Mouse (Mus musculus) subcutaneous adipose tissue, adult 2 months (tissue): ENCODE measurements around the gene Trir. TPM values are rescaled to one million over a fixed set of nuclear protein-coding genes. Genes with fewer than 3 reads are reported as not detected.

Experiments used
- polyA plus RNA-seq: library from polyadenylated mRNA; depleted of rRNA; stranded (reverse); fragments of >200 nt; gene quantifications from 2 replicates; pipeline ENCODE4 v1.2.3, GENCODE M21; 2012; ENCODE audit warnings: low replicate concordance; rRNA removed

Gene Trir
- polyA plus RNA-seq, result 61.2 and 143 TPM in 2 replicates

GRCm38 (mm10) chr8:85026670-85027515 lies at the start of gene Trir:
Trir (plus strand) TSS chr8:85026823.

GRCm38 (mm10) chr8:84978248-84978940 lies 48.2 kb upstream of the Trir start, which contains the start of gene Junb:
Junb (minus strand) TSS chr8:84978718.

GRCm38 (mm10) chr8:84990349-84990748 lies 36.3 kb upstream of the Trir start, which contains the start of gene Hook2:
Hook2 (plus strand) TSS chr8:84990603.

GRCm38 (mm10) chr8:85014431-85014830 lies 12.2 kb upstream of the Trir start, which contains the start of gene Best2:
Best2 (minus strand) TSS chr8:85014531.

GRCm38 (mm10) chr8:85025098-85025932 lies 1.3 kb upstream of the Trir start, which contains the start of gene Asna1:
Asna1 (minus strand) TSS chr8:85025281.

GRCm38 (mm10) chr8:85036718-85037365 lies 10.2 kb downstream of the Trir start, which contains the start of gene Tnpo2:
Tnpo2 (plus strand) TSS chr8:85036915.

GRCm38 (mm10) chr8:85059879-85060616 lies 33.4 kb downstream of the Trir start, which contains the start of gene Fbxw9:
Fbxw9 (plus strand) TSS chr8:85060055.

GRCm38 (mm10) chr8:85067982-85068381 lies 41.4 kb downstream of the Trir start, which contains the start of gene Gm5741:
Gm5741 (minus strand) TSS chr8:85067982.

GRCm38 (mm10) chr8:85071514-85072281 lies 45.1 kb downstream of the Trir start, which contains the start of gene Dhps:
Dhps (plus strand) TSS chr8:85071757.

Other genes starting within 250 kb of the Trir start
- 59.3 and 122 TPM in 2 replicates for gene Nfix, start 226.5 kb upstream of the Trir start, polyA plus RNA-seq
- gene Dand5, start 204.0 kb upstream of the Trir start, polyA plus RNA-seq, result 4.0 TPM in 2 replicates
- gene Gadd45gip1, start 195.3 kb upstream of the Trir start, polyA plus RNA-seq, result 10.2 and 33.6 TPM in 2 replicates
- gene Rad23a, start 186.2 kb upstream of the Trir start, polyA plus RNA-seq, result 104 and 105 TPM in 2 replicates
- gene Calr, start 179.9 kb upstream of the Trir start, polyA plus RNA-seq, result 216 and 341 TPM in 2 replicates
- gene Farsa, start 169.8 kb upstream of the Trir start, polyA plus RNA-seq, result 43.3 and 77.7 TPM in 2 replicates
- 1.1 and 2.7 TPM in 2 replicates for gene Syce2, start 154.7 kb upstream of the Trir start, polyA plus RNA-seq
- gene Gcdh, start 132.9 kb upstream of the Trir start, polyA plus RNA-seq, result 87.4 and 112 TPM in 2 replicates
- gene Klf1, start 124.9 kb upstream of the Trir start, polyA plus RNA-seq, result 0.22 and 0.30 TPM in 2 replicates
- gene Dnase2a, start 118.3 kb upstream of the Trir start, polyA plus RNA-seq, result 29.4 and 31.5 TPM in 2 replicates
- gene Mast1, start 89.5 kb upstream of the Trir start, polyA plus RNA-seq, result 0.03 and 0.10 TPM in 2 replicates
- not detected in 2 replicates for gene Rtbdn, start 79.8 kb upstream of the Trir start, polyA plus RNA-seq
- not detected in 2 replicates for gene Gm49661, start 57.4 kb upstream of the Trir start, polyA plus RNA-seq
- 246 and 252 TPM in 2 replicates for gene Prdx2, start 57.2 kb upstream of the Trir start, polyA plus RNA-seq
- gene Rnaseh2a, start 57.1 kb upstream of the Trir start, polyA plus RNA-seq, result 38.6 and 47.8 TPM in 2 replicates
- 35.0 and 39.1 TPM in 2 replicates for gene Junb, start 48.1 kb upstream of the Trir start, polyA plus RNA-seq
- 2.5 and 10.6 TPM in 2 replicates for gene Hook2, start 36.2 kb upstream of the Trir start, polyA plus RNA-seq
- not detected in 2 replicates for gene Best2, start 12.3 kb upstream of the Trir start, polyA plus RNA-seq
- 184 and 205 TPM in 2 replicates for gene Asna1, start 1.5 kb upstream of the Trir start, polyA plus RNA-seq
- 74.9 and 104 TPM in 2 replicates for gene Tnpo2, start 10.1 kb downstream of the Trir start, polyA plus RNA-seq
- gene Fbxw9, start 33.2 kb downstream of the Trir start, polyA plus RNA-seq, result 36.0 and 48.0 TPM in 2 replicates
- 0.85 TPM in 1 of 2 replicates, not detected in the other for gene Gm5741, start 41.2 kb downstream of the Trir start, polyA plus RNA-seq
- gene Dhps, start 44.9 kb downstream of the Trir start, polyA plus RNA-seq, result 31.5 and 54.1 TPM in 2 replicates
- gene Wdr83os, start 53.9 kb downstream of the Trir start, polyA plus RNA-seq, result 156 and 164 TPM in 2 replicates
- gene Wdr83, start 54.5 kb downstream of the Trir start, polyA plus RNA-seq, result 33.8 and 37.5 TPM in 2 replicates
- gene Man2b1, start 56.4 kb downstream of the Trir start, polyA plus RNA-seq, result 98.6 and 103 TPM in 2 replicates
- 0.86 and 1.5 TPM in 2 replicates for gene Zfp791, start 96.3 kb downstream of the Trir start, polyA plus RNA-seq
- not detected in 2 replicates for gene Cks1brt, start 125.1 kb downstream of the Trir start, polyA plus RNA-seq
- gene Olfr371, start 199.2 kb downstream of the Trir start, polyA plus RNA-seq, result not detected in 2 replicates